Mouse (Mus musculus) left cerebral cortex, postnatal 4 days (tissue): ENCODE measurements around the gene Itgal. TPM values are rescaled to one million over a fixed set of nuclear protein-coding genes. Genes with fewer than 3 reads are reported as not detected.
"Not testable (repeated sequence)": the region's sequence is repeated elsewhere in the genome, so short reads cannot be mapped to it uniquely, and the experiment has no call there.

Source experiments
- DNase-seq: peaks from one replicate; pipeline ENCODE4 v3.0.0-alpha.2; 2022
- intact Hi-C: fragments of 180-260 bp; cut with DNase I; formaldehyde crosslinking; loops from one replicate; pipeline ENCODE4 v1.15.1; 2025
- total RNA-seq, 2 experiments: library from RNA; stranded (reverse); gene quantifications; 2 replicates each; pipeline ENCODE4 v1.2.3; 2021

Itgal gene
- total RNA-seq, 2 experiments from 2014 or later: 1.2 to 1.6 TPM

GRCm38 (mm10) chr7:127371870-127372269, 75.8 kb downstream of the Itgal start:
- intact Hi-C loops, DNase-seq: not testable (repeated sequence)

DNA sequence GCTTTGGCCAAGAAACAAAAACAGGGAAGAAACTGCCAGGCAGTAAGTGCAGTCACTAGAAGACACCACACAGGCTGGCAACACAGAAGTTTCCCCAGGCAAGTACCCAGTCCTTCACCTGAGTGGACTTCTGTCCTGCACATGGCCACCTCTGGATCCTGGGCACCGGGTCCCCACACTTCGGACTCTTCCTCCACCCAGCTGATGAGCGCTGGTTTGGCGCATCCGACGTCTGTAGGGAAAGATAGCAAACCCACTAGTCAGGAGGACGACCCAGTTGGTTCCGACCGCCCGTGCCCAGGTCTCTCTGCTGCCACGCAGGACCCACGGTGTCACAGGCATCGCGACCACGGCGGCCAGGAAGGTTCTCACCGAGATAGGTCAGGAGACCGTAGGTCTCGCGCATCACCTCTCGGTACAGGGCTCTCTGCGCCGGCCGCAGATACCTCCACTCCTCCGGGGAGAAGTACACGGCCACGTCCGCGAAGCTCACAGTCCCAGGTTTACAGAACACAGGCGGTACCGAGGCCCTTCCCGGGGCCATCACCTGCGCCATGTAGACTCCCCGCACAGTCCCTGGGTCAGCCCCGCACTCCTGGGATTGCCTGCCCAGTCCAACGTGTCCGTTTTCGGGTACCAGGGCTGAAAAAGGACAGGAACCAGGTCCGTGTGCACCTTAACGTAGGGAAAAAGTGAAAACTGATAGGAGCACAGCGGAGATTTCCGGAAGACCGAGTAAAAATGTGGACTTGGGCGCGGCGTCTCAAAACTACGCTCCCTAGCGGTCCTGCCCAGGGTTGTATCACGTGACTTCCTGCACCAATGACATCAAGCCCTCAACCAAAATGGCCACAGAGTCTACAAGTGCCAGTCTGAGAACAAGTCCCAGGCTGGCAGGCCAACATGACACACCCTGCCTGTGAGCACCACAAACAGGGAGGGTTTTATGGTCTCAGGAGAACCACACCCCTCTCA, 79.5 kb downstream of the Itgal start, which contains the start of gene Zfp747:
Gene Zfp747, minus strand, starts transcription at position 780 of the 975 bp plus-strand sequence.
- DNase-seq: peak; percentile 93
- intact Hi-C loops: not testable (repeated sequence)

- intact Hi-C loops: no loop called here
- no peak for DNase-seq
Measured at GRCm38 (mm10) chr7:127378310-127378921, 82.4 kb downstream of the Itgal start.

Other genes starting within 250 kb of the Itgal start
- gene Zg16, start 208.9 kb upstream of the Itgal start, total RNA-seq: not detected
- under 1 TPM; 0.77 to 0.90 TPM for gene AI467606, start 204.9 kb upstream of the Itgal start, total RNA-seq
- under 1 TPM in 1 of 2 experiments, not detected in 1; 0.18 TPM for gene Qprt, start 174.0 kb upstream of the Itgal start, total RNA-seq
- under 1 TPM; 0.22 to 0.74 TPM for gene Spn, start 158.4 kb upstream of the Itgal start, total RNA-seq
- 10 to 100 TPM; 65.8 to 78.8 TPM for gene Cd2bp2, start 100.2 kb upstream of the Itgal start, total RNA-seq
- 10 to 100 TPM; 73.8 to 78.8 TPM for gene Tbc1d10b, start 87.8 kb upstream of the Itgal start, total RNA-seq
- gene Mylpf, start 87.4 kb upstream of the Itgal start, total RNA-seq: 1 to 10 TPM in 1 of 2 experiments, not detected in 1; 1.2 TPM
- 10 to 100 TPM; 28.4 to 28.8 TPM for gene Zfp553, start 63.2 kb upstream of the Itgal start, total RNA-seq
- 1 to 10 TPM; 7.9 to 8.8 TPM for gene Sept1, start 63.1 kb upstream of the Itgal start, total RNA-seq
- 10 to 100 TPM; 54.9 to 64.5 TPM for gene Zfp771, start 52.0 kb upstream of the Itgal start, total RNA-seq
- 10 to 100 TPM; 49.8 to 63.1 TPM for gene Dctpp1, start 35.6 kb upstream of the Itgal start, total RNA-seq
- 10 to 100 TPM; 42.6 to 42.9 TPM for gene Sephs2, start 22.2 kb upstream of the Itgal start, total RNA-seq
- 10 to 100 TPM; 20.3 to 22.0 TPM for gene Zfp768, start 49.3 kb downstream of the Itgal start, total RNA-seq
- gene Zfp747, start 79.8 kb downstream of the Itgal start, total RNA-seq: 1 to 10 TPM; 7.9 to 8.9 TPM
- gene 9130019O22Rik, start 90.9 kb downstream of the Itgal start, total RNA-seq: 1 to 10 TPM; 2.8 to 3.0 TPM
- gene E430018J23Rik, start 97.4 kb downstream of the Itgal start, total RNA-seq: 1 to 10 TPM; 4.6 to 7.6 TPM
- gene Zfp764, start 110.6 kb downstream of the Itgal start, total RNA-seq: 1 to 10 TPM; 4.3 to 4.4 TPM
- gene Zfp688, start 125.8 kb downstream of the Itgal start, total RNA-seq: 10 to 100 TPM; 11.3 to 12.6 TPM
- 1 to 10 TPM; 9.5 to 9.7 TPM for gene Zfp689, start 152.9 kb downstream of the Itgal start, total RNA-seq
- gene Prr14, start 163.4 kb downstream of the Itgal start, total RNA-seq: 10 to 100 TPM; 35.4 to 35.6 TPM
- gene Fbrs, start 182.9 kb downstream of the Itgal start, total RNA-seq: 10 to 100 TPM; 70.8 to 71.2 TPM
- 100 to 1,000 TPM; 113 to 128 TPM for gene Srcap, start 215.7 kb downstream of the Itgal start, total RNA-seq
- 10 to 100 TPM; 14.5 to 14.6 TPM for gene Gm42715, start 223.3 kb downstream of the Itgal start, total RNA-seq